Mouse (Mus musculus) lung, postnatal 0 days (tissue): ENCODE measurements at regions not wholly inside any gene's neighbourhood (a gene's known extent, or its start where the extent isn't known, plus 50 kb on each side); places are given as distances from the start of the nearest gene placed in this dataset.
A peak's percentile ranks its signal among the peaks of the same experiment; 100 is the strongest.

Experiments used
- ATAC-seq: fragments of 200-750 bp; cut with Nextera tagmentation; 2 replicates; pipeline ENCODE4 v1.8.0; 2017; ENCODE audit warnings: moderate library complexity
- DNase-seq: peaks from one replicate; pipeline ENCODE4 v3.0.0-alpha.2; 2016; ENCODE audit warnings: low spot score
- H3K27ac ChIP-seq: fragments of 300-500 bp; sonication (generic); 2 replicates; pipeline ENCODE4 v1.5.1; 2014; ENCODE audit warnings: antibody characterized with exemption, mild to moderate bottlenecking, low read length, mixed read lengths
- H3K27me3 ChIP-seq: fragments of 300-500 bp; sonication (generic); replicated peaks from 2 replicates; pipeline ENCODE4 v1.6.1; 2014; ENCODE audit warnings: low read length, mixed read lengths; ENCODE audit not compliant: insufficient read depth
- H3K36me3 ChIP-seq: fragments of 300-500 bp; sonication (generic); 2 replicates; pipeline ENCODE4 v1.6.1; 2014; ENCODE audit warnings: low read length, mixed read lengths; ENCODE audit not compliant: insufficient read depth
- H3K4me1 ChIP-seq: fragments of 300-500 bp; sonication (generic); 2 replicates; pipeline ENCODE4 v1.6.1; 2014; ENCODE audit warnings: antibody characterized with exemption, low read depth, low read length, mixed read lengths; ENCODE audit not compliant: insufficient read depth
- H3K4me2 ChIP-seq: fragments of 300-500 bp; sonication (generic); replicated peaks from 2 replicates; pipeline ENCODE4 v1.6.1; 2014; ENCODE audit warnings: low read depth, mild to moderate bottlenecking, low read length, moderate library complexity, mixed read lengths
- H3K4me3 ChIP-seq: fragments of 300-500 bp; sonication (generic); 2 replicates; pipeline ENCODE4 v1.5.1; 2014; ENCODE audit warnings: low read depth, low read length
- H3K9ac ChIP-seq: fragments of 300-500 bp; sonication (generic); replicated peaks from 2 replicates; pipeline ENCODE4 v1.6.1; 2014; ENCODE audit warnings: low read depth, mild to moderate bottlenecking
- H3K9me3 ChIP-seq: fragments of 300-500 bp; sonication (generic); 2 replicates; pipeline ENCODE4 v1.6.1; 2016; ENCODE audit warnings: low read length, mixed read lengths
- CTCF ChIP-seq: IDR thresholded peaks from 2 replicates; pipeline ENCODE4 v1.5.1; 2016; ENCODE audit warnings: antibody characterized with exemption, mild to moderate bottlenecking
- EP300 ChIP-seq: IDR thresholded peaks from 2 replicates; pipeline ENCODE4 v1.6.1; 2016; ENCODE audit warnings: antibody characterized with exemption, mild to moderate bottlenecking, control low read depth
- WGBS: fragments of 180-500 bp; shearing (Covaris S2); extraction: QIAGEN DNeasy Blood & Tissue Kit; methylation state at CpG from one replicate; pipeline ENCODE4 v1.1.7; 2014; 5-methylcytosine and 5-hydroxymethylcytosine counted together

DNA sequence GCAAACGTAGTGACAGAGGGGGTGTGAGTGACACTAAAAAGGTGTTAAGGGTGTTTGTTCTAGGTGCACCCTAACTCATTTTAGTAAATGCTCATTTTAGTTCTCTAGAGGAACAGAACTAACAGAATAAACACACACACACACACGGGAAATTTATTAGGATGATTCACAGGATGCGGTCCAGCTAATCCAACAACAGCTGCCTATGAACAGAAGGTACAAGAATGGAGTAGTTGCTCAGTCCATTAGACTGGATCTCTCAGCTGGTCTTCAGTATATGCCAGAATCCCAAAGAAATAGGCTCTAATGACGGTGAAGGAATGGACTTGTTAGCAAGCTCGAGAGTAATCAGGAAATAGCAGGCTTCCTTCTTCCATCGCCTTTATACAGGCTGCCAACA, 171.1 kb downstream of the Fndc1 start:
- Histone ChIP-seq H3K27ac (no peak overlapping the region), H3K27me3 (no peaks in the 10 kb centered on the region), H3K9me3 (no peaks in the 10 kb centered on the region), H3K4me2 (no peak overlapping the region), H3K4me1 (no peaks in the 10 kb centered on the region), H3K36me3 (no peaks in the 10 kb centered on the region), H3K9ac (no peak overlapping the region), H3K4me3 (no peak overlapping the region)
- DNase-seq, result no peak
- ATAC-seq, result no peak
- TF ChIP-seq CTCF (no peak), EP300 (no peak)
- 71% methylated on average over 6 of the region's 6 CpGs for whole genome bisulfite sequencing

DNA sequence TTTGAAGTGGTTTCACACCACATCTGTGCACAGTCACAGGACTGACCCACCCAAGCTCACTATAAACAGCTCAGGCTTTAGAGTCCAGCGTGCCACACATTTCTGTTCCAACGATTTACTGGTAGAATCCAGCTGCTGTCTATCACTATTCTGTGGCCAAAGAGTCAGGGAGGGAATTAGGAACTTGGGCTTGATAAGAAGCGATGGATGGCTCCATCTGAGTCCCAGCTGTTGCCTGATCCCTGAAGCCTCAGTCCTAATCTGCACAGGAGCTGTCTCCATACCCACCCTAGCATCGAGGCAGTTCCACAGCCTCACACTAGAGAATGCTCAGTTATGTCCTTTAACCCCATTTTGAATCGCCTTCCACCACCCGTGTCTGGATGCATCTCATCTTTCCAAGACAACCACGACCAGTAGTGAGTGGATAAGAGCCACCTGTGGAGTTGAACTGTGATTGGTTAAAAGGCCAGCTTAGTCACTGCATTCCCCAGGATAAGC, 173.0 kb downstream of the Fndc1 start:
- Histone ChIP-seq H3K9me3 (no peaks in the 10 kb centered on the region), H3K36me3 (no peaks in the 10 kb centered on the region), H3K9ac (no peak overlapping the region), H3K4me1 (no peaks in the 10 kb centered on the region), H3K4me3 (no peak overlapping the region), H3K27me3 (no peaks in the 10 kb centered on the region), H3K27ac (no peak overlapping the region), H3K4me2 (no peak overlapping the region)
- 45% methylated on average over 7 of the region's 7 CpGs for WGBS
- DNase-seq (peak; percentile 83), ATAC-seq (peak; percentile 91)
- TF ChIP-seq CTCF (no peak), EP300 (peak; percentile 53; the same call in 1 of the 2 replicates)

DNA sequence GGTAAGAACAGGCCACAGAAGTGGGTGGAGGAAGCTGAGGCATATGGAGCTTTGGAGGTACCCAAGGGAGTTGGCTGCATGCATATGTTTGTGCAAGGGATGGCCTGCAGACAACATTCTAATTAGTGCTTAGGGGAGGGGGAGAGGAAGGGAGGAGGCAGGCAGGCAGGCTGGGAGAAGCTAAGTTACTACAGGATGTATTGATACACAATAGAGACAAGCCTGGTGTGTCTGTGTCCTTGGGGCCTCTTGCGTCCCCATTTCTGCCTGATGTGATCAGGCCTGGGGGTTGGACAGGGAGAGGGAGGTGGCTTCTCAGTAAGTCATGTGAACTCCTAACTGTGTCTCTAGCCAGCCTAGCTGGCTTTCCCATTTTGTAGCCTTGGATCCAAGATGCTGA, 175.1 kb downstream of the Fndc1 start:
- no peak for DNase-seq
- Histone ChIP-seq H3K27me3 (no peaks in the 10 kb centered on the region), H3K4me1 (no peaks in the 10 kb centered on the region), H3K4me3 (no peak overlapping the region), H3K27ac (no peak overlapping the region), H3K4me2 (no peak overlapping the region), H3K36me3 (no peaks in the 10 kb centered on the region), H3K9me3 (no peaks in the 10 kb centered on the region), H3K9ac (no peak overlapping the region)
- ATAC-seq, result no peak
- TF ChIP-seq CTCF (no peak), EP300 (no peak)
- 53% methylated on average over 1 of the region's 1 CpGs for WGBS

DNA sequence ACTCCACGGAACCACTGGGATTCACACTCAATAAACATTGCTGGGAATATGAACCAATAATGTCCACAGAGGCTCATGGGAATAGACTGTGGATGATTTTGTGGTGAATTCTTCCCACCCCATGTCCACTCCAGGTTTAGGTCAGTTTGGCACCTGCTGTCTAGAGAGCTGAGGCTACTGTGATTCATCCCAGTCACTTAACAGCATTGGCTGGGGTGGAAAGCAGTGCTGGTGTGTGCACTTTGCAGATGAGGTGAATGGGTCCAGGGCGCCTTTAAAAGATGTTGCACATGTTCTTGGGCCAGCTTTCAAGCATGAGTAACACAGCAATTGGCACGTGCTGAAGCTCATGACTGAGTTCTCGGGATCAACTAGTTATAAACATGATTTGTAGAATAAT, 176.7 kb downstream of the Fndc1 start:
- DNase-seq, result no peak
- TF ChIP-seq EP300 (no peak), CTCF (no peak)
- H3K4me2 ChIP-seq, result no peak overlapping the region
- H3K4me3 ChIP-seq, result no peak overlapping the region
- H3K27me3 ChIP-seq, result no peaks in the 10 kb centered on the region
- H3K27ac ChIP-seq, result no peak overlapping the region
- ATAC-seq, result no peak
- 83% methylated on average over 4 of the region's 4 CpGs for WGBS
- H3K36me3 ChIP-seq, result no peaks in the 10 kb centered on the region
- H3K9me3 ChIP-seq, result no peaks in the 10 kb centered on the region
- H3K9ac ChIP-seq, result no peak overlapping the region
- H3K4me1 ChIP-seq, result no peaks in the 10 kb centered on the region

GRCm38 (mm10) chr17:7644857-7645481, 182.1 kb downstream of the Fndc1 start:
- ATAC-seq (no peak), DNase-seq (no peak)
- no peaks in the 10 kb centered on the region for H3K27me3 ChIP-seq
- no peak for TF ChIP-seq EP300
- TF ChIP-seq CTCF, result no peak
- H3K9ac ChIP-seq, result no peak overlapping the region
- no peaks in the 10 kb centered on the region for H3K36me3 ChIP-seq
- H3K4me3 ChIP-seq, result no peak overlapping the region
- 56% methylated on average over 9 of the region's 9 CpGs for WGBS
- H3K4me1 ChIP-seq, result no peaks in the 10 kb centered on the region
- H3K27ac ChIP-seq, result no peak overlapping the region
- H3K4me2 ChIP-seq, result no peak overlapping the region
- H3K9me3 ChIP-seq, result no peaks in the 10 kb centered on the region

DNA sequence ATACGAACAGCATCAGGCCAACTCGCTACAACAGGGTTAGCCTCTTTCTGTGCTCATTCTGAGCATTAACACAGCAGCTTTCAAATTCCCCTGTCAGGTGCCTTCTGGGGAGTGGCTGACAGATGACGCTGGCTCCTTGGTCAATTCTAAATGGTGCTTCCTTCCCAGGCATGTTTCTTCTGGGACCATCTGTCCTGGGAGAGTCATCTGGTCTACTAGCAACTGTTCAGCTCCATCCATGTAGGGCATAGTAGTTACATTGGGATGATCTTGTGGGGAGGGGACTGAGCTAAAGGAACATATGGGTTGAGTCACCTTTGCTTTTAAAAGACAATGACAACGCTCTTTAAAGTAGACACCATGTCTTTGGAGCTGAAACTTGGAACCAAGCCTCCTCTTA, 183.5 kb downstream of the Fndc1 start:
- H3K9ac ChIP-seq, result no peak overlapping the region
- H3K36me3 ChIP-seq, result no peaks in the 10 kb centered on the region
- no peak for ATAC-seq
- TF ChIP-seq CTCF, result no peak
- no peak for TF ChIP-seq EP300
- DNase-seq, result no peak
- H3K9me3 ChIP-seq, result no peaks in the 10 kb centered on the region
- no peak overlapping the region for H3K4me2 ChIP-seq
- no peaks in the 10 kb centered on the region for H3K4me1 ChIP-seq
- no peaks in the 10 kb centered on the region for H3K27me3 ChIP-seq
- WGBS, result 88% methylated on average over 4 of the region's 4 CpGs
- H3K4me3 ChIP-seq, result no peak overlapping the region
- H3K27ac ChIP-seq, result no peak overlapping the region
